Mouse (Mus musculus): Measurements from ENCODE around the gene Prnp.
A peak's percentile ranks its signal among the peaks of the same experiment; 100 is the strongest.

GRCm38 (mm10) chr2:131987950-131988349, 78.2 kb downstream of the Prnp start:
- TF ChIP-seq ZC3H11A (IDR thresholded peaks at IDR 0.05; ENCODE audit: low read depth, low read length): no peak
- TF ChIP-seq MEF2A (IDR thresholded peaks at IDR 0.05; ENCODE audit: extremely low read depth, insufficient replicate concordance, low read depth, low read length, poor library complexity, severe bottlenecking): no peak
- no peak for TF ChIP-seq UBTF (IDR thresholded peaks at IDR 0.05; ENCODE audit: borderline replicate concordance, insufficient read depth, low read depth, low read length)
- peak; percentile 20 for TF ChIP-seq RAD21 (IDR thresholded peaks at IDR 0.05; ENCODE audit: low read depth, low read length)
- no peak for TF ChIP-seq CHD1 (IDR thresholded peaks at IDR 0.05; ENCODE audit: low read depth, low read length)
- TF ChIP-seq EP300 (IDR thresholded peaks at IDR 0.05; ENCODE audit: low read depth in 1 of 2, low read length in 2 of 2): no peak
- TF ChIP-seq HCFC1 (IDR thresholded peaks at IDR 0.05; ENCODE audit: low read depth, low read length): no peak
